Mouse (Mus musculus): Measurements from ENCODE around the gene Scn4b.

DNA sequence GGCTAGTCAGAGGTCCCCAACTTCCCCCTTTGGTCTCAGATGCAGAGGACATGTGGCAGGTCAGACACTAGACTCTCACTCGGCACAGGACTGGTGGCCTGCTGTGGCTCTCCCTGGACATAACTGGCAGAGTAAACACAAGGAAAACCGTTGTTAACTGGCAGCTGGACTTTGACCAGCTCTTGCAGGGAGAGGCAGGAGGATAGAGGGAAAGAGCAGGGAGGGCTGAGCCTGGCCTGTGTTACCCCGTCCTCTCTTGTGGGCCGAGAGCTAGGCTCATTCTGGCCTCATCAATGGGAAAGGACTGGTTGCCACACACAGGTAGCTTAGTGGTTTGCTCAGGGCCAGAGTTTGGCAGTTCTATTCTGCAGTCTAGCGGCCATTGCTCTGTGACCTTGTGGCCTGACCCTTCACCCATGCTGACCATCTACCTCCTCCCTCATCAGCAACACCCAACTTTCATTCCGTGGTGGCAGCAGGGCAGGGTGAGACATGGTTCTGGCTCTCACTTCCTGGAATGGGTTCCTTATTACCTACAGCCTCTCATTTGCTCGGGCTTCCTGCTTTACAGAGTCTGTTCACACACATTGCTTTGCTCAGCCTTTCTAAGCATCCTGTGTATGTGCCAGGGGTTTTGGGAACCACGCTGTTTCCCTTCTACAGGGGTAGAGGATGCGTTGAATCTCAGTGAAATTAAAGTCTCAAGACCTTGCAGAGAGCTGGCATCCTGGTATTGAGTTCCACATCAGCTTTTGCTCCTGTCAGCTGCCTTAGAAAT, 64.0 kb downstream of the Scn4b start:
- TF ChIP-seq FLI1 (IDR thresholded peaks at IDR 0.05; ENCODE audit: low read length) (no peak), GATA1 (IDR thresholded peaks at IDR 0.05; ENCODE audit: borderline replicate concordance, low read length) (no peak)

All from megakaryocyte, embryonic 14.5 days (primary cell).